Mouse (Mus musculus) gonadal fat pad, adult 2 months (tissue): ENCODE data around the gene Srp9. TPM values are rescaled to one million over a fixed set of nuclear protein-coding genes. Genes with fewer than 3 reads are reported as not detected.

Experiments
- DNase-seq: peaks from one replicate; pipeline ENCODE4 v3.0.0-alpha.2; 2012; ENCODE audit warnings: low read depth
- polyA plus RNA-seq: library from polyadenylated mRNA; depleted of rRNA; stranded (reverse); fragments of >200 nt; gene quantifications from 2 replicates; pipeline ENCODE4 v1.2.3, GENCODE M21; 2012

Srp9 gene
- polyA plus RNA-seq, 1 experiment: 52.8 TPM

DNA sequence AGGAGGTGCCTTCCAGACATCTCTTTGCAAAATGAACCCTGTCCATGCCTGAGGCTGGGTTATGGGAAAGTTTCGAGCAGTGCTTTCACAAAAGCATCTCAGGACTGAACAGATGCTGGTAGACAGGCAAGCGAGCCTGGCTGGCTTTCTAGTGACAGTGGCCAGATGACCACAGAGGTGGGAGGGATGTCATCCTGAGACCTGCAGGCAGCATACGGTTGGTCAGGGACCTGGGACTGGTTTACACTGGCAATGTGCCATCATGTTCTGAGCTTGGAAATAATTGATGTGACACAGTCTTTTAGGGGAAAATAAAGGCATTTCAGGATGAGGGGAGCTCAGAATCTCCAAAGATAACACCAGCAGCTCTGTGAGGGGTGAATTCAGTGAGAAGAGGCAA, 19.5 kb upstream of the Srp9 start:
- no peak for DNase-seq

DNA sequence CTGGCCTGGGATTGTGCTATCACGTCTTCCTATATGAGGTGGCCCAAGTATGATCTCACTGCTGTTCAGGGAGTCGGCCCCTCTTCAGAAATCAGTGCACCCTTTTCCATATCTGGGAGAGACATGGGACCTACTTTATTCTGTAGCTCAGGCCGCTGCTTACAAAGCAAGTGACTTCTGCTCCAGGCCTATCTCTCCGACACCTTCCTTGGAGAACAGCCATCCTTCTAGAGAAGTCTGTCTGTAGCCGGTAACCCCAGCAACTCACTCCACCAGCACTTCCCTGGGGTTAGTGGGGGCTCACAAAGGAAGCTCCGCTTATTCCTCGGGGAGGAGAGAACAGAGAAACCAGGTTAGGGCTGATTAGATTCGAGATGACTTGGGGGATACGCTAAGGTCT, 17.3 kb upstream of the Srp9 start:
- DNase-seq: no peak

DNA sequence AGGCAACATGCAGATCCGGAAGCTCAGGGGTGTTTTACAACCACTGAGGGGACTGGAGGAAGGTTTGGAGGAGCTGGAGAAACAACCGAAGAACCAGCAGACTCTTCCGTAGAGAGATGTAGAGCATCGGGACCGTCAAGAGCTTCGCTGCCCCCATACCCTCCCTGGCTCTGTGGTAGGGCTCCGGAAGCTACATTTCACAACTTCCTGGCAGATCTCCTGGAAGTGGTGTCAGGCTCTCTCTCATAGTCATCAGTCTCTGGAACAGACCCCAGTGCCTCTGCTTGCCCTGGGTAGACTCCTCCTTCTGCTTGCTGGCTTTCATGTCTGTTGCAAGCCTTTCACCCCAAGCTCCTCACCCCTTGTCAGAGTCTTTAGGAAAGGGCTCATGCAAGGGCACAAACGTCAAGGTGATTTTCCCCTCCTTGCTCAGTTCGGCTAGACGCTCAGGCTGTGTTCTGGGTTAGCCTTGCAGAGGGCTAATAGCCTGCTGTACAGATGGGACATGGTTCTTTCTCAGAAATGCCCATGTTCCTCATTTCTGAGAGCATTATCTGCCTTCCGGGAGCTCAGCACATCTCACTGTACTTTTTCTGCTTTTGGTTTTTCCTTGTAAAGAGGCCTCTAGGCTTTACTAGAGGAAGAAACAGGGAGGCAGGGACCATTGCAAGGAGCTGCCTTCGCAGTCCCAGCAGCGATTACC, 16.0 kb upstream of the Srp9 start:
- DNase-seq: no peak

DNA sequence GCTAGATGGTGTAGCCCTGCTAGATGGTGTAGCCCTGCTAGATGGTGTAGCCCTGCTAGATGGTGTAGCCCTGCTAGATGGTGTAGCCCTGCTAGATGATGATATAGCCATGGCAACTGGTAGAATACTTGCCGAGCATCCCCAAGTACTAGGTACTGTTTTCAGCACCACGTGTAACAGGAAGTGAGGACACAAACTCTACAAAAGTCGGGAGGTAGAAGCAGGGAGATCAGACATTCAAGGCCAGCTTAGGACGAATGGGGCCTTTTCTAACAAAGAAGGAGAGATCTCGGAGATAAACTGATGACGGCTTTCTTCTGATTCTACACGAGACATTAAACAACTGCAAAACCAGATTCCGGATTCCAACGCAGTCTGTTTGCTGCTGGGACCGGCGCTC, 14.4 kb upstream of the Srp9 start:
- DNase-seq: no peak

DNA sequence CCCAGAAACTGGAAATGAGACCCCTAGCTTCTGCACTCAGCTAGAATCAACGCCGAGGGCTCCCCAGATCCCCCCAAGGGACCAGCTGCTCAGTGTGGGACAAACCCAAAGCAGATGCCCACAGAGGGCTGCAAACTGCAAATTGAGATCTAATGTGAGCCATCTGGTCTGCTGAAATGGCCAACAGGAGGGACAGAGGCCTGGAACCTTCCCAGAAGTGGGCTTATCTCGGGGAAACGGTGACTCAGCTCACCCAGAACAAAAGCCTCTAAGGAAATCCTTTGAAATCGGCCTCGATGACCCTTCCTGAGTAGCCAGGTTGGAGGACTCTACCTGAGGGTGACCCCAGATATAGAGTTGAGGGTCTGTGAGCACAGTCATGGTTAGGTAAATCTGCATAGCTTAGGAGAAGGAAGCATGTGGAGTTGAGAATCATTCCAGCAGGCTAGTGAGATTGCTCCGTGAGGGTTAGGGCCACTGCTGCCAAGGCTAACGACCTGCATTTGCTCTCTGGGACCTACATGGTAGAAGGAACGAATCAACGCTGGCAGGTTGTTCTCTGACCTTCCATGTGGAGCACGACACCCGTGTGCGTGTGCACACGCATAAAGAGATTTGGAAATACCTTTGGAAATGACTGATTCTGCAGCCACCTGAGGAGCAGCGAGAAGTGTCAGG, 13.7 kb upstream of the Srp9 start:
- no peak for DNase-seq

DNA sequence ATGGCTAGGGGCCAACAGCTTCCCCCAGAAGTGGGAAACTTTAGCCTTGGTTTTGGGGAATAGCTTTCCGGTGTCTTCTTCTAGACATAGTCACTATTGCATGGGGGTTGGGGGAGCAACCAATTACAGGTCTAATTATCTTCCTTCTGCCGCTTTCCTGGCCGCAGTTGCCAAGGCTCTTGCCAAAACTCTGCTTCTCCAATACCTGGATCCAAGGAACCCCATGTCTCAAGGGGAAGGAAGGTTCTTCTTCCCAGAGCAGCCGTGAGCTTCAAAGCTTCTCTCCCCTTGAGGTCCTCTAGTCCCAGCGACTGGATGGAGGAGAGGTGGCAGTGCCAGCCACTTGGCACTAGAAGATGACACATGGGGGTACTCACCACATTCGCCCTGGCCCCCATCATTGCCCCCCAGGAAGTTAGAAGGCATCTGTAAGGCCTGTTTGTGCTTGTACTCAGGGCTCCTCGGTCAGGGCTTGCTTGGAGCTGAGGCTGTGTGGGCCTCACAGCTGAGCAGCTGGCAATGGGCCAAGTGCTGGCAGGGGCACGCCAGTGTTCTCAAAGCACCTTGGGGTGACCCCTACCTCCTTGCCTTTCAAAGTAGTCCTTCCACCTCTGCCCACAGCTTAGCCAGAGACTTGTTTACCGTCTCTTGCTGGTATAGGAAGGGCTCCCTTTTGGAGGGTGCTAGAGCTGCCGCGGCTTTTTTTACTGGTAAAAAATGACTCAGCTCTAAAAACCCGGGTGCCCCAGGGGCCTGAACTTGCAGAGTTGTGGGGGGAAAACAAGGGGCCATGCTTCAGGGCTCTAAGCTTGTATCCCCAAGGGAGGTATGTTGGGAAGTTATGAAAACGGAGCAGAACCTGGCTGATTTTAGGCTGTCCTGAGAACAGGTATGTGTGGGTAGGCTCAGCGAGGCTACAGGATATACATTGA, 12.9 kb upstream of the Srp9 start:
- DNase-seq: no peak

- no peak for DNase-seq
These were observed 12.2 kb upstream of the Srp9 start for GRCm38 (mm10) chr1:182112385-182112784.

DNA sequence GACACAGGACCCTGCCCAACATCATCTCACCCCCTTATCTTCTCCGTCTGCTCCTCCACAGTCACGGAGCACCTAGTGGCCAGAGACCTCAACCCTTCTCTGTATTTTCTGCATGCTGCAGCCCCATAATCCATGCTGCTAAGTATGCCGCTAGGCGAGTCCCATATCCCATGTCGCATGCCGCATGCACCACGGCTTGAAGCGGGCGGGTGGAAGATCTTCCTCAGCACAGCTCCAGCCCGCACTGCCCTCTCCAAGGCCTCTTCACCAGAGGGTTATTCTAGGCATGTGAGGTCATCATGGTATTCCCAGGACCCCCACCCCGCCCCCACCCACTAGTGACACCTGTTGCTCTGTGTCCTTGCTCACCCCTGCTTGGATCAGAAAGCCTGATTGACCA, 11.4 kb upstream of the Srp9 start:
- DNase-seq: no peak

DNA sequence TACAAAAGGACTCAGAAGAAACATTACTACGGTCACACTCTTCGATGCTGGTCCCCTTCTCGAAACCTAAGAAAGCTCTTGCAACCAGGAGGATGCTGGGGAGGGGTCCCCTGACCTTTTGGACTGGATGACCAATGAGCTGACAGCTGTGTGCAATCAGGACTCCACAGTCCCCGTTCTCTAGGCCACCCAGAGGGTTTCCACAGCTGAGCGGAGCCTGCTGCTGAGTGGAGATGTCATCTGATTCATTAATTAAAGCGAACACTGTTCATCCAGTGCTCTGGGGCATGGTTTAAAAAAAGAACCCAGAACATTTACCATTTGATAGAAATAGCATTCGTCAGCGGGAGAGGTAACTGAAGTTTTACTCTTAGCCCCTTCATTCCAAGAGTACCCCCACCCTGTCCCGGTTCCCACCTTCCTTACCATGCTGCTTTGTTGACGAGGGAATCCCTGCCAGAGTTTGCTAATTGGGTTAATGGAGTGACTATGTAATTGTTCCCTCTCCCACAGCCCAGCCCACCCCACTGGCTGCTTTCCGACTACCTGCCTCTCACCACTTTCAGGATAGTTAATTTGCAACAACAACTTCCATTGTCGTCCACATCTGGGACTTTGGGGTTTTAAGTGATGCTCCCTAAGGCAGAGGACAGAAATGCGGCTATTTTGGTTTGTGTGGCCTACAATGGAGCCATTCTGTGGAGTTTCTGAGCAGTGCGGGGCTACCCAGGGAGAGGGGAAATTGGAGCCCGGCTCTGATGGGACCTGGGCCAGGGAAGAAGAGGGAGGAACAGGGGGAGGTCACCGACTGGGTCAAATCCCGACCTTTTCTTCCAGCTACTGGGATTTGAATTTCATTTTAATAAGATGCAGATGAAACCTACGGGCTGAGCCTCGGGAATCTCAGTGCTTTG, 10.7 kb upstream of the Srp9 start:
- no peak for DNase-seq

DNA sequence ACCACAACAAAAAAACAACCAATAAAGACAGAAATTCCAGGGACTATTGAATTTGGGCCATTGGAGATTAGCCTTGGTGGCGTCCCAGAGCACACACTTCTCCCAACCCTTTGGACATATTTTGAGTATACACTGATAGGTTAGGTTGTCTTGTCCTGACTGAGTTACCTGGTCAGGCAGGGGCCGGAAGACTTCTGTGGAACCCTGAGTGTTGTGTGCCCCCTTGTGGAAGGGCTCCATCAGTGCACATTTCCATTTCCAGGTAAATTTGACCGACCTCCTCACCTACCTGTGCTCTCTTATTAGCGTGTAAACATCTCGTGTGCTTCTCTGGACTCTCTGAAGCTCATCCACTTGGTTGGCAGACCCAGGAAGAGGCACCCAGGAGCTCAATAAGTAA, 9.3 kb upstream of the Srp9 start:
- no peak for DNase-seq

DNA sequence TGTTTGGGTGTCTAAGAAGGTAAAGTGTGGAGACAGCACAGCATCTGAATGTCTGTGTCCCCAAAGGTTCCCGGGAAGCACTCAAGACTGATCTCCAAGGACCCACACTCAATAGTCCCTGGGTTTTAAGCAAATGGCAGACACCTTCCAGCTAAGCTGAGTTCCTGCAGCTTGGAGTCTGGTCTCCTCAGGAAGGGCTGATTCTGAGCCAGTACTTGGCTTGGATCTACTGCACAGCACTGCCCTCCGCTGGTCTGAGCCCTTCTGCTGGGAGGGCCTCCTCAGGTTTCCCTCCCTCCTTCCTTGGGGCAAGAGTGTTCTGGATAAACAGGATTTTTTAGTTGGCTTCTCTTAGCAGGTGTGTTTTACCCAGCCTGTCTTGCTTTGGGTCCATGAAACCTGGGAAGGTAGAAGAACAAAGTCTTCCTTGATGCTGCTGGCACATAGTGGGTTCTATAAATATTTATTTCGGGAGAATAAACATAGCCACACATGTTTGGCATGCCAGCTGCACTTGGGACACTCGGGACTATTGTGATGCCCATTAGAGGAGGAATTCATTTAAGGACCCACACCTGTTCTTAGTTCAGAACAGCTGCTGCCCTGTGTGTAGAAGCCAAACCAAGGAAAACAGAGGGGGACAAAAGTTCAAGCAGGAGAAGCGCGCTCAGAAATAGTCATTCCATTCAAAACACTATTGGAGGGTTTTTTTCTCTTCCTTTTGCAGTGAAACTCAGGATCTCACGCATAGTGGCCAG, 8.7 kb upstream of the Srp9 start:
- DNase-seq: no peak

- DNase-seq: no peak
These were observed 2.1 kb upstream of the Srp9 start for GRCm38 (mm10) chr1:182122413-182122812.

DNA sequence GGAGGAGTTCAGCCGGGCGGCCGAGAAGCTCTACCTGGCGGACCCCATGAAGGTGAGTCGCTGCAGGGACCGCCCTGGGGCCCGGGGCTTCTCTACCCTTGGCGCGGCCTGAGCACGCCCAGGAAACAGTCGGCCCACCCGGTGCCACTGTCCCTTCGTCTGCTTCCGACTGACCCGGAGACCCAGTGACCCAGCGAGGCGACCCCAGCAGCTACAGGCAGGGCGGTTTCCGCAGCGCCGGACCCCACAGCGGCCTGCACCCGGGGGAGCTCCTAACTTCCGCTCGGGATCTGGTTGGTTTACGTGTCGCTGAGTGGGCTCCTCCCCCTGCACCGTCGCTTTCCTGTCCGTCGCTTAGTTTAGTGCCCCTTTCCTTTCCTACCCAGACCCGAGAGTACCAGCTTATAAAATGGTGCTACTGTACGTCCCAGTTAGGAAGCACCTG, 409 bp downstream of the Srp9 start:
- no peak for DNase-seq

- no peak for DNase-seq
These were observed 6.3 kb downstream of the Srp9 start for GRCm38 (mm10) chr1:182130830-182131229.

DNA sequence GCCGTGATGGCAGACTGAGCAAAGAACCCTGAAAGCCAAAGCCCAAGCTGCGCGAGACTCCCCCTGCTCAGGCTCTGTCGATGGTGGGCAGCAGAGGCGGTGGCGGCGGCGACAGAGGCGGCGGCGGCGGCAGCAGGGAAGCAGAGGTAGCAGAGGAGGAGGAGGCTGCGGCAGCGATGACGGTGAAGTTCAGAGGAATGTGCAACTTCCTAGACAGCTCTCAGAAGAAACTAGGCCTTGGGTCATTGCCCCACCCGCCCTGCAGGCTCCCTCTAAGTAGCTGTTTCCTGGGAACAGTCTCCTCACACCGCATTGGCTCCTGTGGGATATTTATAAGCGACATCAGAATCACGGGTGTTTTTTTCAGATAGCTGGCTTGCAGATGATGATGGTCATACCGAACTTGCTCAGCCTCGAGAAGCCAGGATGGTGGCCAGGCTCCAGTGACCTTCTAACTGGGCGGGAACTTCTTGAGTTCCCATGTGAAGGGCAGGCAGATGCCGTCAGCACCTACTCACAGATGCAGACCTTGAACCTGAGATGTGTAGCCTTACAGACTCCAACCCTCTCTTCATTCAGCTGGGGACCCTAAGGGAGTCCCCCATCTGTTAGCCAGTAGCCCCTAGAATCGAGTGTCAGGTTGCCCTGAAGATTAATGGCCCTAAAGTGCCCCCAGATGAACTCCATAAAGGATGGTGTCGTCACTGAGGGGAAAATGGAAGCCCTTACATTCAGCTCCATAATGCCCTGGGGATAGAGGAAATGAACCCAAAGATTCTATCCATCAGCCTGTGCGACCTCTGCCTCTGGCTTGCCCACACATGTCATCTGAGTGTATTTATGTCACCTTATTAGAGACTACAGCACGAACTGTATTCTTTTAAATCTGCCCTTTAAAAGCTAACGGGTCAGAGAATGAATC, 12.9 kb downstream of the Srp9 start:
- no peak for DNase-seq

DNA sequence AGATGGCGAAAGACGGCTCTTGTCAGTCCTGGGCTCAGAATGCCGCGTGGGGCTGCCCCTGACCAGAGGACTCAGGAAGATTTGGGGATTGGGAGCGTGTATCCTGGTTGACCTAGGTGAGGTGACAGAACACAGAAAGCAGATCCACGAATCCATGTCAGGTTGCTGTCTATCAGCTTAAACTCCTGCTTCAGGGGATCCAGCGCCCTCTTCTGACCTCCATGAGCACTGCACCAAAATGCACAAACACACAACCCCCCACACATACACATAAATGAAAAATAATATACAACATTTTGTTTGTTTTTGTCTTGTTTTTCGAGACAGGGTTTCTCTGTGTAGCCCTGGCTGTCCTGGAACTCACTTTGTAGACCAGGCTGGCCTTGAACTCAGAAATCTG, 13.6 kb downstream of the Srp9 start:
- DNase-seq: no peak

DNA sequence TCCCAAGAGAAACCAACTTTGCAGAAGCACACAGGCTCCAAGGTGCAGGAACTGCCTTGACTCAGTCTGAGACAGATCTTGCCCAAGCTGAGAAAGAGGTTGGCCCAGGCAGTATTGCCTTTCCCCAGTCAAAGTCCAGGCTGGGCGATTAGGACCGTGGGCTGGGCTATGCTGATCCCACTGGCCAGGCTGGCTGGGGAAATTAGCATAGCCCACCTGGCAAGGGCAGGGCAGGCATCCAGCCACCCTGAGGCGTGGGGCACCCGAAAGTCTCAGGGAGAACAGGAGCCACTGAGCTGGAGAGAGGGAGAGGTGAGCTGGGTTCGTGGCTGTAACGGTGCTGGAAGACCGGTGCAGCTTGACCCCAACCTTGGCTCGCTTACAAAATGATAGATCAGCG, 15.4 kb downstream of the Srp9 start:
- no peak for DNase-seq

- DNase-seq: no peak
These were observed 15.8 kb downstream of the Srp9 start for GRCm38 (mm10) chr1:182140370-182140769.

DNA sequence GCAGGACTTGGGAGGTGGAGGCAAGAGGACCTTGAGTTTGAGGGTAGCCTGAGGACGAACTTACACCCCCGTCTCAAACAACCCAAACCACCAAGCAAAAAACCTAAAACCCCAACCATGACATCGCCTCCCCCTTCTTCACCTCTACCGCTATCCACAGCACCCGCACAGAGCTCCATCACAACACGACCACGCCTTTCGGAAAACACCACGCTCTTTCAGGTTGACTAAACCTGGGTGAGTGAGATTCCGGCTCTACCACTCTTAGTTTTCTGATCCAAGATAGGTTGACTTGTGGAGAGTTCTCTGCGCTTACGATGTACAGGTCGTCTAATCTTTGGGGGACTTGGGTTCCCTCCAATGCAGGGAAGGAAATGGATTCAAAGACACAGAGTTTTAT, 18.2 kb downstream of the Srp9 start:
- no peak for DNase-seq

GRCm38 (mm10) chr1:182143288-182143687, 18.8 kb downstream of the Srp9 start:
- DNase-seq: no peak
